Mouse (Mus musculus): ENCODE results near the gene Tiam1. TPM values are rescaled to one million over a fixed set of nuclear protein-coding genes. Genes with fewer than 3 reads are reported as not detected.

Gene Tiam1
- polyA plus RNA-seq, 1 experiment from 2014 or later: 31.0 TPM

DNA sequence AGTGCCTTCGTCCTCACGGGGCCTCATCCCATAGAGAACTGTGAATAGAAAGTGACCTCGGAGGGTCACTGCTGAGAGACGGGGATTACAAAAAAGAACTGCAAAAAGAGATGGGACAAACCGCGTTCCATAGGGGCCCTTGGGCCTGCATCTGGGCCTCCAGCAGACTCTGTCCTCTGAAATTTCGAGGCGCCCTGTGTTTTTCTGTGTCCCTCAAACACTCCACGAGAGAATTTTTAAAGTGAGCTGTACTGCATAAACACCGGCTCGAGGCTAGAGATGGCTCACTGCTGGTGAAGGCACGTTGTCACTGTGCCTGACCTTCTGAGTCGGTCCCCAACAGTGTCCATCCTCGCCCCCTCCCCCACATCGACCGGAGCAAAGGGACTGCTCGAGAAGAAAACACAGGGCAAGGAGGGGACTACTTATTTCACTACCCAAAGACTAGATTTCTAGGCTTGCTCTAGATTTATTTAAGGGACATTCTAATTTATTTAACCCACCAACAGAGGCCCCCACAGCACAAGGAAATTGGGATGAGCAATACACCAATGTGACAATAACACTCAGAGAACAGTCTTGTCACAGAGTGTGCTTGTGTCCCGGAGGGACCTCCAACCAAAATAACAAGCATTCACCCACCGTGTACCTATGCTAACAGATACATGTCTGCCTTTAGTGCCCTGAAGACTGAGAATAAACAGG, 200.2 kb downstream of the Tiam1 start:
- Histone ChIP-seq H3K4me1 (ENCODE audit: control insufficient read depth, insufficient read depth, low read length) (peaks cover 27% of the 10 kb centered on the region), H3K4me3 (ENCODE audit: low read depth, low read length) (no peak overlapping the region), H3K4me2 (ENCODE audit: low read depth, low read length) (no peak overlapping the region), H3K9ac (ENCODE audit: low read depth, low read length) (no peak overlapping the region), H3K27ac (replicated peaks; ENCODE audit: low read depth, low read length) (no peak overlapping the region), H3K27me3 (replicated peaks; ENCODE audit: control insufficient read depth, insufficient read depth, low read length) (no peaks in the 10 kb centered on the region), H3K9me3 (ENCODE audit: control insufficient read depth, low read length) (0 out of 2 replicates have a peak, but pooled peaks cover 7% of the 10 kb centered on the region), H3K36me3 (ENCODE audit: control insufficient read depth, insufficient read depth, low read length) (no peaks in the 10 kb centered on the region)
- no peak for DNase-seq (ENCODE audit: low spot score)
- 25% methylated on average over 19 of the region's 19 CpGs for WGBS
- ATAC-seq (ENCODE audit: low read depth): no peak

DNA sequence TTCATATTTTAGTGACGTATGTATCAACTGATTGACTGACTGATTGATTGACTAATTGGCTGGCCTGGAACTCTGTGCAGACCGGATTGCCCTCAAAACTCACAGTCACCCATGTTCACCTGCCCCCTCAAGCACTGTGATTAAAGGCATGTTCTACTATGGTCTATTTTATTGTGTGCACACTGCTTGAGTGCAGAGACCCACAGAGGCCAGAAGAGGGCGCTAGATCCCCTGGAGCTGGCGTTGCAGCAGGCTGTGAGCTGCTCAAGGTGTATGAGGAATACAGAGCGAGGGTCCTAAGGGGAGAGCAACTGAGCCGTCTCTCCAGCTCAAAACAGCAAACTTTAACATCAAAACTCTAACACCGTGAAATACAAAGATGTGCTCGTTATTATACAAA, 202.9 kb downstream of the Tiam1 start:
- ATAC-seq (ENCODE audit: low read depth) (no peak), DNase-seq (ENCODE audit: low spot score) (no peak)
- no peak overlapping the region for H3K4me3 ChIP-seq (ENCODE audit: low read depth, low read length)
- 81% methylated on average over 8 of the region's 8 CpGs for WGBS
- no peaks in the 10 kb centered on the region for H3K36me3 ChIP-seq (ENCODE audit: control insufficient read depth, insufficient read depth, low read length)
- H3K4me1 ChIP-seq (ENCODE audit: control insufficient read depth, insufficient read depth, low read length): peaks cover 11% of the 10 kb centered on the region
- no peak overlapping the region for H3K4me2 ChIP-seq (ENCODE audit: low read depth, low read length)
- H3K9me3 ChIP-seq (ENCODE audit: control insufficient read depth, low read length): 0 out of 2 replicates have a peak, but pooled peaks cover 7% of the 10 kb centered on the region
- H3K9ac ChIP-seq (ENCODE audit: low read depth, low read length): no peak overlapping the region
- H3K27me3 ChIP-seq (replicated peaks; ENCODE audit: control insufficient read depth, insufficient read depth, low read length): no peaks in the 10 kb centered on the region
- no peak overlapping the region for H3K27ac ChIP-seq (replicated peaks; ENCODE audit: low read depth, low read length)

DNA sequence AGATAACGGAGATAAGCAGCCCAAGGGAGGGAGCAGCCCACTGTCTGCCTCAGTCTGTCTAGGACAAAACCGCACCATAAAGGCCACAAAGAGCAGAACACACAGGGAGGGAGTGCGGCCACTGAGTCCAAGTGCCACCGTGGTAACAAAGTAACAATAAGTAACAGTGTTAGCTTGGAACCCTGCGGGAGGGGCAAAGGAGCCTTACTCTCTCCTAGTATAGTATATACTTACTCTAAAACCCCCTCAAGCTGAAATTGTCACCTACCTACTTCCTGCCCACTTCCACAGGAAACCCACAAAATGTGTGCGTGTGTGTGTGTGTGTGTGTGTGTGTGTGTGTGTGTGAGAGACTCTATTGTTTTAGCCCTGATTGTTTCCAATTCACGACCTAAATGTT, 205.3 kb downstream of the Tiam1 start:
- Histone ChIP-seq H3K36me3 (ENCODE audit: control insufficient read depth, insufficient read depth, low read length) (no peaks in the 10 kb centered on the region), H3K4me1 (ENCODE audit: control insufficient read depth, insufficient read depth, low read length) (no peaks in the 10 kb centered on the region; the same call in 1 of the 2 replicates), H3K27ac (replicated peaks; ENCODE audit: low read depth, low read length) (no peak overlapping the region), H3K9me3 (ENCODE audit: control insufficient read depth, low read length) (0 out of 2 replicates have a peak, but pooled peaks cover 7% of the 10 kb centered on the region), H3K27me3 (replicated peaks; ENCODE audit: control insufficient read depth, insufficient read depth, low read length) (no peaks in the 10 kb centered on the region), H3K4me3 (ENCODE audit: low read depth, low read length) (no peak overlapping the region), H3K4me2 (ENCODE audit: low read depth, low read length) (no peak overlapping the region), H3K9ac (ENCODE audit: low read depth, low read length) (no peak overlapping the region)
- ATAC-seq (ENCODE audit: low read depth): peak; percentile 22; the same call in 1 of the 2 replicates
- 49% methylated on average over 7 of the region's 7 CpGs for WGBS
- DNase-seq (ENCODE audit: low spot score): no peak

DNA sequence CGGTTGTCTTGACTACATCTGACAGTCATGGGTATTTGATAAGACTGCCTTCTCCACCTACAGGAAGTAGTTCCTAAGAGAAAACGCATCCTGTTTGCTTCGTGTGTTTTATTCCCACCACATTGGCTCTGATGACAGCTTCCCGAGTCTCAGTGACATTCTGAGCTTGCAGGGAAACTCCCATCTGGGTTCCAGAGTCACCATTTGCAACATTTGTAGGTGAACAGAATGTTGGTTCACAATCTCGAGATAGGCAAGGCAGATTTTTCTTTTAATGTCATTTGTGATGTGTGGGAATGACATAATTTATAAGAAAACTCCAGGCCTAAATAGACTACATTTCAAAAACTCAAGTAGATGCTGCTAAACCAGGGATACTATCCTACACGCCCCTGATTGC, 207.0 kb downstream of the Tiam1 start:
- H3K4me1 ChIP-seq (ENCODE audit: control insufficient read depth, insufficient read depth, low read length): no peaks in the 10 kb centered on the region
- no peaks in the 10 kb centered on the region for H3K27me3 ChIP-seq (replicated peaks; ENCODE audit: control insufficient read depth, insufficient read depth, low read length)
- 59% methylated on average over 6 of the region's 6 CpGs for WGBS
- H3K4me3 ChIP-seq (ENCODE audit: low read depth, low read length): no peak overlapping the region
- ATAC-seq (ENCODE audit: low read depth): no peak
- H3K9ac ChIP-seq (ENCODE audit: low read depth, low read length): no peak overlapping the region
- no peak for DNase-seq (ENCODE audit: low spot score)
- no peak overlapping the region for H3K4me2 ChIP-seq (ENCODE audit: low read depth, low read length)
- 0 out of 2 replicates have a peak, but pooled peaks cover 7% of the 10 kb centered on the region for H3K9me3 ChIP-seq (ENCODE audit: control insufficient read depth, low read length)
- no peaks in the 10 kb centered on the region for H3K36me3 ChIP-seq (ENCODE audit: control insufficient read depth, insufficient read depth, low read length)
- H3K27ac ChIP-seq (replicated peaks; ENCODE audit: low read depth, low read length): no peak overlapping the region

DNA sequence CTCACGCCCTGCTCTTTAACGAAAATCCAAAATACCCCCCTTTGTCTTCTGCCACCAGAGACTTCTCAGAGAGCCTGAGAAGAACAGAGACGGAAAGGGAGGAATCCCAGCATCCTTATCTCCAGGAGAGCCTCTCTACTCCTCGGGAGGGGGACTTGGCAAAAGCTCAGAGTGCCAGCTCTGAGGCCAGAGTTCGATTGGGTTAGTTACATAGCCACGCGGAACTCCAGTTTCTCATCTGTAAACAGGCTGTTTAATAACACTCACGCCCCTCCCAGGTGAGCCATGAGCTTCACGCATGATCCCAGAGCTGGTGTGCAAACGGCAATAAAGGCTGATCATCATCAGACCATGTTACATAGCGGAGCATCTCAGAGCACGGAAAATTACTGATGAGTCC, 208.2 kb downstream of the Tiam1 start:
- H3K4me2 ChIP-seq (ENCODE audit: low read depth, low read length): no peak overlapping the region
- H3K27me3 ChIP-seq (replicated peaks; ENCODE audit: control insufficient read depth, insufficient read depth, low read length): no peaks in the 10 kb centered on the region
- no peak overlapping the region for H3K4me3 ChIP-seq (ENCODE audit: low read depth, low read length)
- 79% methylated on average over 12 of the region's 12 CpGs for WGBS
- no peaks in the 10 kb centered on the region for H3K36me3 ChIP-seq (ENCODE audit: control insufficient read depth, insufficient read depth, low read length)
- ATAC-seq (ENCODE audit: low read depth): no peak
- no peak overlapping the region for H3K27ac ChIP-seq (replicated peaks; ENCODE audit: low read depth, low read length)
- no peak overlapping the region for H3K9ac ChIP-seq (ENCODE audit: low read depth, low read length)
- H3K4me1 ChIP-seq (ENCODE audit: control insufficient read depth, insufficient read depth, low read length): no peaks in the 10 kb centered on the region
- no peaks in the 10 kb centered on the region for H3K9me3 ChIP-seq (ENCODE audit: control insufficient read depth, low read length)
- DNase-seq (ENCODE audit: low spot score): no peak

DNA sequence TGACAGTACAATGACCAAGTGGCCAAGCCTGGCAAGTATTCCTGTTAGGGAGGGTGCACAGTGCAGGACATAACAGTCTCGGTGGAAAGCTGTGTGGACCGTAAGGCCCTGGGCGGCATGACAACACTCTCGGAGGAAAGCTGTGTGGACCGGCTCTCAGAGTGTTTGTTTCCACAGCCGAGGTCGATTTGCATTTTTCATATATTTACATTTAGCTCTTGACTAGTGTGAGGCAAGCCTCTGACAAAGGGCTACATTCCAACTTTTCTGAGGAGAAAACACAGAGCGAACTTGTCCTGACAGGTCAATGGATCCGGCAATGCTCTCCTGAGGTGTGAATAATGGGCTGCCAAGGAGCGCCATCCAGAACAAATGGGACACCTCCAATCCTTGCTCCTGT, 209.0 kb downstream of the Tiam1 start:
- no peak overlapping the region for H3K4me3 ChIP-seq (ENCODE audit: low read depth, low read length)
- no peak overlapping the region for H3K4me2 ChIP-seq (ENCODE audit: low read depth, low read length)
- H3K4me1 ChIP-seq (ENCODE audit: control insufficient read depth, insufficient read depth, low read length): no peaks in the 10 kb centered on the region
- H3K36me3 ChIP-seq (ENCODE audit: control insufficient read depth, insufficient read depth, low read length): no peaks in the 10 kb centered on the region
- DNase-seq (ENCODE audit: low spot score) (no peak), ATAC-seq (ENCODE audit: low read depth) (no peak)
- no peaks in the 10 kb centered on the region for H3K9me3 ChIP-seq (ENCODE audit: control insufficient read depth, low read length)
- WGBS: 67% methylated on average over 10 of the region's 10 CpGs
- H3K9ac ChIP-seq (ENCODE audit: low read depth, low read length): no peak overlapping the region
- H3K27ac ChIP-seq (replicated peaks; ENCODE audit: low read depth, low read length): no peak overlapping the region
- H3K27me3 ChIP-seq (replicated peaks; ENCODE audit: control insufficient read depth, insufficient read depth, low read length): no peaks in the 10 kb centered on the region

DNA sequence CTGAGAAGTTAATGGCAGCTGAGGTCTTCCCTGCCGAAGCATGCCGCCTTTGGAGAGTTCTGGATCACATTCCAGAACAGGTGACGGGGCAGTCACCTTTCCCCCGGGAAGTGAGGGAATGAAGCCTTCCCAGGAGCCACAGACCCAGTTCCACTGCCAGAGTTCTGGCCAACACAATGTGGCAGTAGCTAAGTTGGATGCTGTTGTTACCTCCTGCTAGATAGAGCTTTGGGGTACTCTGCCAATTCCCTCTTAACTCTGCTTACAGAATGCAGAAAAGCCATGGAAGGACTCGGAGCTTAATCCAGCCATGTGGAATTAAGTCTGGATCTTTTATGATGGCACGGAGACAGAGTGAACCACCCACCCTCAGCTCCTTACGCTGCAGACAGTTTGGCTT, 209.6 kb downstream of the Tiam1 start:
- H3K27me3 ChIP-seq (replicated peaks; ENCODE audit: control insufficient read depth, insufficient read depth, low read length): no peaks in the 10 kb centered on the region
- 74% methylated on average over 7 of the region's 7 CpGs for WGBS
- H3K9ac ChIP-seq (ENCODE audit: low read depth, low read length): no peak overlapping the region
- no peaks in the 10 kb centered on the region for H3K4me1 ChIP-seq (ENCODE audit: control insufficient read depth, insufficient read depth, low read length)
- no peaks in the 10 kb centered on the region for H3K36me3 ChIP-seq (ENCODE audit: control insufficient read depth, insufficient read depth, low read length)
- H3K9me3 ChIP-seq (ENCODE audit: control insufficient read depth, low read length): no peaks in the 10 kb centered on the region
- H3K27ac ChIP-seq (replicated peaks; ENCODE audit: low read depth, low read length): no peak overlapping the region
- no peak overlapping the region for H3K4me2 ChIP-seq (ENCODE audit: low read depth, low read length)
- no peak for DNase-seq (ENCODE audit: low spot score)
- no peak overlapping the region for H3K4me3 ChIP-seq (ENCODE audit: low read depth, low read length)
- no peak for ATAC-seq (ENCODE audit: low read depth)

- H3K36me3 ChIP-seq (ENCODE audit: control insufficient read depth, insufficient read depth, low read length): no peaks in the 10 kb centered on the region
- no peak for DNase-seq (ENCODE audit: low spot score)
- no peak overlapping the region for H3K27ac ChIP-seq (replicated peaks; ENCODE audit: low read depth, low read length)
- no peaks in the 10 kb centered on the region for H3K27me3 ChIP-seq (replicated peaks; ENCODE audit: control insufficient read depth, insufficient read depth, low read length)
- H3K4me2 ChIP-seq (ENCODE audit: low read depth, low read length): no peak overlapping the region
- WGBS: 80% methylated on average over 7 of the region's 7 CpGs
- peaks cover 9% of the 10 kb centered on the region; the same call in 1 of the 2 replicates for H3K4me1 ChIP-seq (ENCODE audit: control insufficient read depth, insufficient read depth, low read length)
- H3K9me3 ChIP-seq (ENCODE audit: control insufficient read depth, low read length): no peaks in the 10 kb centered on the region
- no peak overlapping the region for H3K9ac ChIP-seq (ENCODE audit: low read depth, low read length)
- H3K4me3 ChIP-seq (ENCODE audit: low read depth, low read length): no peak overlapping the region
- ATAC-seq (ENCODE audit: low read depth): no peak
Observed at GRCm38 (mm10) chr16:89928611-89929010, 215.0 kb downstream of the Tiam1 start.

Data from embryonic facial prominence, embryonic 14.5 days (tissue).